Mouse (Mus musculus): ENCODE measurements around the gene Polr2f. TPM values are rescaled to one million over a fixed set of nuclear protein-coding genes. Genes with fewer than 3 reads are reported as not detected.

Gene Polr2f
- polyA plus RNA-seq, 1 experiment from 2014 or later: 267 TPM

DNA sequence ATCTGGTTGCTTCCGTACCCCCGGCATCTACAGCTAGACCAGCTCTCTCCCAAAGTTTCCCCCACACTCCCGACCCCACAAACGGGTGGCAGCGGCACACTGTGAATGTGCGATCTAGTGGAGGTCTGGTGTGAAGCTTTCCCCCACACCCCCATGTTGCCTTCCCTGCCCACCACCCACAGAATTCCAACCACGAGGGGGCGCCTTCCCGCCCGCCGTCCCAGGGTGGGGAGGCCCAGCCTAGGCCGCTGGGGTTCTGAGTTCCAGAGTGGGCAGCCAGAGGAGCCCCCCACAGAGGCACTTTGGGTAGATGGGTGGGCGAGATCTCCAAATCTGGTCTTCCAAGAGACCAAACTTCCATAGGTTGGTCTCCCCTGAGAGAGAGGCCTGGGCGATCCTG is 22.0 kb downstream of the Polr2f start:
- 40% methylated on average over 14 of the region's 14 CpGs for WGBS
- no peak for ATAC-seq (ENCODE audit: low read depth)
- no peak overlapping the region for H3K4me2 ChIP-seq (ENCODE audit: low read depth, low read length)
- no peak overlapping the region for H3K27ac ChIP-seq (ENCODE audit: low read length)
- H3K9ac ChIP-seq (ENCODE audit: low read length): no peak overlapping the region
- peaks cover 41% of the 10 kb centered on the region for H3K27me3 ChIP-seq (ENCODE audit: control insufficient read depth, insufficient read depth, low read depth, low read length)
- no peak overlapping the region for H3K4me3 ChIP-seq (ENCODE audit: low read length)
- H3K36me3 ChIP-seq (ENCODE audit: control insufficient read depth, insufficient read depth, low read length): no peaks in the 10 kb centered on the region
- H3K4me1 ChIP-seq (replicated peaks; ENCODE audit: control insufficient read depth, insufficient read depth, low read length): no peaks in the 10 kb centered on the region; the same call in 1 of the 2 replicates
- H3K9me3 ChIP-seq (ENCODE audit: control insufficient read depth, low read length): no peaks in the 10 kb centered on the region

DNA sequence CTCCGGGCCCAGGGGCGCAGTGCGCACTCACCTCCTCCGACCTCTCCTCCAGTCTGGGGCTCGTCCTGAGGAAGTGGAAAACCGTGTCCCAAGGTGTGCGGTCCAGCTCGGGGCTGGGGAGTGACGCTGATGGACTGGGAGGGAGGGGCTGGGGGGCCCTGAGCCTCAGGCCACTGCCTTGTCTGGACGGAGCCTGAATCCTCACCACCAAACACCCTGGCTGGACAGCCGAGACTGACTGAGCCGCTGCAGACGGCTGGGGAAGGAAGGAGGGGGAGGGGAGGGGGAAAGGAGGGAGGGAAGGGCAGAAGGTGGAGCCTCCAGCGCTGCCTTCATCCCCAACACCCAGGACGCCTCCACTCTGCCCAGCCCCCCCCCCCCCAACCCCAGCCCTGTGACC is 23.4 kb downstream of the Polr2f start:
- WGBS: 8% methylated on average over 14 of the region's 15 CpGs
- ATAC-seq (ENCODE audit: low read depth): no peak
- no peak overlapping the region for H3K9ac ChIP-seq (ENCODE audit: low read length)
- no peaks in the 10 kb centered on the region; the same call in 1 of the 2 replicates for H3K4me1 ChIP-seq (replicated peaks; ENCODE audit: control insufficient read depth, insufficient read depth, low read length)
- no peak overlapping the region for H3K27ac ChIP-seq (ENCODE audit: low read length)
- H3K4me3 ChIP-seq (ENCODE audit: low read length): no peak overlapping the region
- no peaks in the 10 kb centered on the region for H3K9me3 ChIP-seq (ENCODE audit: control insufficient read depth, low read length)
- H3K36me3 ChIP-seq (ENCODE audit: control insufficient read depth, insufficient read depth, low read length): no peaks in the 10 kb centered on the region
- no peak overlapping the region for H3K4me2 ChIP-seq (ENCODE audit: low read depth, low read length)
- peaks cover 41% of the 10 kb centered on the region for H3K27me3 ChIP-seq (ENCODE audit: control insufficient read depth, insufficient read depth, low read depth, low read length)

DNA sequence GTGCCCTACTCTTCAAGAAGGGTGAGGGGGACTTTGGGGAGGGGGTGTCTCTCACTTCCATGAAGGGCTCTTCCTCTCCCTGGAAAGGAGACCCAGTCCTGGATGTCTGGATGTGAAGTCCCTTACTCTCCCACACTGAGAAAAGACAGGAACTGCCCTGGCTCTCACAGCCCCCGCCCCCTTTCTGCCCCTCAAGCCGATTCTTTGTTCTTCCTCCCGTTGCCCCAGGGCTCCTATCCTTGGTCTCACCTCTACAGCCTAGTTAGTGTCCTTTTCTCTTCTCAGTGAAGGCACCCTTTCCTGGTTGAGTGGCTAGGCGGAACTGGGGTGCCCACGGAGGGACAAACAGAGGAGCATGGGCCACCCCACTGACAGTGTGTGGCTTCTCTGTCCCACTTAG is 24.3 kb downstream of the Polr2f start, which contains the start of gene Sox10:
TSS of gene Sox10 (minus strand) at position 101 of the 400 bp plus-strand sequence.
- no peaks in the 10 kb centered on the region for H3K9me3 ChIP-seq (ENCODE audit: control insufficient read depth, low read length)
- no peak for ATAC-seq (ENCODE audit: low read depth)
- no peak within 1 kb of the TSS for H3K4me3 ChIP-seq (ENCODE audit: low read length)
- H3K27me3 ChIP-seq (ENCODE audit: control insufficient read depth, insufficient read depth, low read depth, low read length): peaks cover 38% of the 10 kb centered on the region
- H3K9ac ChIP-seq (ENCODE audit: low read length): no peak within 1 kb of the TSS
- H3K27ac ChIP-seq (ENCODE audit: low read length): no peak within 1 kb of the TSS
- 54% methylated on average over 5 of the region's 5 CpGs for WGBS
- no peak within 1 kb of the TSS for H3K4me2 ChIP-seq (ENCODE audit: low read depth, low read length)
- H3K36me3 ChIP-seq (ENCODE audit: control insufficient read depth, insufficient read depth, low read length): no peaks in the 10 kb centered on the region
- H3K4me1 ChIP-seq (replicated peaks; ENCODE audit: control insufficient read depth, insufficient read depth, low read length): no peaks in the 10 kb centered on the region; the same call in 1 of the 2 replicates

DNA sequence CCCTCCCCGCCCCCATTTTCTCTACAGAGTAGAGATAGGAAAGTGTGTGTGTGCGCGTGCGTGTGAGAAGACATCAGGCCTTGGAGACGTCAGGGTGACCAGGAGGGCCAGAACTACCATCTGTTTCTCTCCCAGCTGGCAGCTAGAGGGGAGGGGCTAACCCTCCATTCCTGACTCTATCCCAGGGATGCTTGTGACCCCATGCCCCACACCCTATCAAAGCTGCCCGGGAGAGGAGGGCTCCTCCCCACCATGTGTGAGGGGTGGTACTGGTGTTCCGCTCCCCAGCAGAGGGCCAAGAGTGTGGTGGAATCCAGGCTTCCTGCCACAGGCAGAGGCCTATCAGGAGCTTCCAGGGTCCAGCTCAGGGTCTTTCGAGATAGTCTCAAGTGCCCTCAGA is 25.9 kb downstream of the Polr2f start:
- peaks cover 38% of the 10 kb centered on the region for H3K27me3 ChIP-seq (ENCODE audit: control insufficient read depth, insufficient read depth, low read depth, low read length)
- no peak overlapping the region for H3K4me3 ChIP-seq (ENCODE audit: low read length)
- no peaks in the 10 kb centered on the region for H3K9me3 ChIP-seq (ENCODE audit: control insufficient read depth, low read length)
- no peak for ATAC-seq (ENCODE audit: low read depth)
- H3K4me1 ChIP-seq (replicated peaks; ENCODE audit: control insufficient read depth, insufficient read depth, low read length): no peaks in the 10 kb centered on the region; the same call in 1 of the 2 replicates
- WGBS: 49% methylated on average over 8 of the region's 8 CpGs
- no peak overlapping the region for H3K9ac ChIP-seq (ENCODE audit: low read length)
- no peak overlapping the region for H3K27ac ChIP-seq (ENCODE audit: low read length)
- H3K36me3 ChIP-seq (ENCODE audit: control insufficient read depth, insufficient read depth, low read length): no peaks in the 10 kb centered on the region
- no peak overlapping the region for H3K4me2 ChIP-seq (ENCODE audit: low read depth, low read length)

DNA sequence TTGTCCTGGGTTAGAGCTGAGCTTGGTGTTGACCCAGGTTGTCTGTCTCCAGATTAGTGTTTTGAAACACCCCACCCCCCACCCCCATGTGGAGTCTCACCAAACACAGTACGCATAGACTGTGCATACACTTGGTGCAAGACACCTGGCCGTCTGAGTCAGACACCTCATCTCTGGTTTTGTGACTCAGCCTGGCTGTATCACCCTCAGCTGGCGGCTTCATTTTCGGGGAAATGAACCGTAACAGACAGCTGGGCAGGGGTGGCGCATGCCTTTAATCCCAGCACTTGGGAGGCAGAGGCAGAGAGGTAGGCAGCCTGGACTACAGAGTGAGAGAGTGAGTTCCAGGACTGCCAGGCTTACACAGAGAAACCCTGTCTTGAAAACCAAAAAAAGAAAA is 36.1 kb downstream of the Polr2f start:
- Histone ChIP-seq H3K9me3 (ENCODE audit: control insufficient read depth, low read length) (no peaks in the 10 kb centered on the region), H3K27me3 (ENCODE audit: control insufficient read depth, insufficient read depth, low read depth, low read length) (no peaks in the 10 kb centered on the region), H3K36me3 (ENCODE audit: control insufficient read depth, insufficient read depth, low read length) (no peaks in the 10 kb centered on the region), H3K4me1 (replicated peaks; ENCODE audit: control insufficient read depth, insufficient read depth, low read length) (no peaks in the 10 kb centered on the region), H3K27ac (ENCODE audit: low read length) (no peak overlapping the region), H3K4me3 (ENCODE audit: low read length) (no peak overlapping the region), H3K4me2 (ENCODE audit: low read depth, low read length) (no peak overlapping the region), H3K9ac (ENCODE audit: low read length) (no peak overlapping the region)
- 57% methylated on average over 6 of the region's 6 CpGs for whole genome bisulfite sequencing
- ATAC-seq (ENCODE audit: low read depth): no peak

DNA sequence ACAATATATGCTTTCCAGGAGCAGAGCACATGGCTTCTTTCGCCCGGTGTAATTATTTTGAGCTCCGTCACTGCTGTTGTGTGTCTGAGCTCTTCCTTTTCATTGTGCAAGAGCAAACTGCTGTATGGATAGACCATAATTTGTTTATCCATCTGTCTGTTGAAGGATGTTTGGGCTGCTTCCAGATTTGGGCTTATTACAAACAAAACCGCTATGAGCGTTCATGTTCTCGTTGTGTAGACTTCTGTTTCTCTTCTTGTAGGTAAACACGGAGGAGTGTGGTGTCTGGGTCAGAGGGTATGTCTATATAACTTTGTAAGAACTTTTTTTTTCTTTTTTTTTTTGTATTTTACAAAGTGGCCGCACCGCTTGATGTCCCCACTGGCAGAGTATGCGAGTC is 44.4 kb downstream of the Polr2f start:
- no peaks in the 10 kb centered on the region for H3K36me3 ChIP-seq (ENCODE audit: control insufficient read depth, insufficient read depth, low read length)
- H3K4me1 ChIP-seq (replicated peaks; ENCODE audit: control insufficient read depth, insufficient read depth, low read length): peaks cover 6% of the 10 kb centered on the region; the same call in 1 of the 2 replicates
- H3K9ac ChIP-seq (ENCODE audit: low read length): no peak overlapping the region
- H3K4me3 ChIP-seq (ENCODE audit: low read length): no peak overlapping the region
- no peaks in the 10 kb centered on the region for H3K27me3 ChIP-seq (ENCODE audit: control insufficient read depth, insufficient read depth, low read depth, low read length)
- WGBS: 33% methylated on average over 10 of the region's 10 CpGs
- H3K4me2 ChIP-seq (ENCODE audit: low read depth, low read length): no peak overlapping the region
- H3K27ac ChIP-seq (ENCODE audit: low read length): peak overlapping the region; percentile 38; the same call in 1 of the 2 replicates
- ATAC-seq (ENCODE audit: low read depth): peak; percentile 80
- H3K9me3 ChIP-seq (ENCODE audit: control insufficient read depth, low read length): no peaks in the 10 kb centered on the region

DNA sequence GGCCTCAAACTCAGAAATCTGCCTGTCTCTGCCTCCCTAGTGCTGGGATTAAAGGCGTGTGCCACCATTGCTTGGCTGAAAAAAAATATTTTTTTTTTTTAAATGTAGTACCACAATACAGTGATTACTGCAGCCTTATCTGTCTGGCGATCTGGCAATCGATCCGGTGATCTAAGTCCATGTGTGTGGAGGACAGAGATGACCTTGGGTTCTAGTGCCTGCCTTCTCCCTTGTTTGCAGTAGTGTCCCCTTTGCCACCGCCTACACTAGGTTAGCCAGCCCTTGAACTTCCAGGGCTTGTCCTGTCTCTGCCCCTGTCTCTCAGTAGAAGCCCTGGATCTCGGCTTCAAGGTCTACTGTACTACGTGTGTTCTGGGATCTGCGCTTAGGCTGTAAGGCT is 47.0 kb downstream of the Polr2f start:
- H3K36me3 ChIP-seq (ENCODE audit: control insufficient read depth, insufficient read depth, low read length): no peaks in the 10 kb centered on the region
- H3K27me3 ChIP-seq (ENCODE audit: control insufficient read depth, insufficient read depth, low read depth, low read length): no peaks in the 10 kb centered on the region
- no peak overlapping the region for H3K27ac ChIP-seq (ENCODE audit: low read length)
- H3K4me1 ChIP-seq (replicated peaks; ENCODE audit: control insufficient read depth, insufficient read depth, low read length): peaks cover 7% of the 10 kb centered on the region
- ATAC-seq (ENCODE audit: low read depth): no peak
- H3K4me3 ChIP-seq (ENCODE audit: low read length): no peak overlapping the region
- no peaks in the 10 kb centered on the region for H3K9me3 ChIP-seq (ENCODE audit: control insufficient read depth, low read length)
- H3K4me2 ChIP-seq (ENCODE audit: low read depth, low read length): no peak overlapping the region
- WGBS: 87% methylated on average over 8 of the region's 8 CpGs
- H3K9ac ChIP-seq (ENCODE audit: low read length): no peak overlapping the region

DNA sequence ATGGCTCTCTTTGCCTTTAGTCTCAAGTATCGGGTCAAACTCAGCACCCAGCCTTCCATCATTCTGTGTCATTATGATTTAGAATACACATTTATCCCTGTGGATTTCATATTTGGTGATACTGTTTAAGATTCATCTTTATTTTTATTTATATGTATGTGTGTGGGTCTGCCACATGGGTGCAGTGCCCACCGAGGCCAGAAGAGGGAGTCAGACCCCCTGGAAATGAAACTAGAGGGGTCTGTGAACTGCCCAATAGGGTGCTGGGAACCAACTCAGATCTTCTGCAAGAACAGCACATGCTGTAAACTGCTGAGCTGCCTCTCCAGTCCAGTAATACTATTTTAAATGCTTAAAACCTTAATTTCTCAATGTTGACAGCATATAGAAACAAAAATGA is 50.6 kb downstream of the Polr2f start:
- 97% methylated on average over 2 of the region's 2 CpGs for WGBS
- no peaks in the 10 kb centered on the region for H3K36me3 ChIP-seq (ENCODE audit: control insufficient read depth, insufficient read depth, low read length)

DNA sequence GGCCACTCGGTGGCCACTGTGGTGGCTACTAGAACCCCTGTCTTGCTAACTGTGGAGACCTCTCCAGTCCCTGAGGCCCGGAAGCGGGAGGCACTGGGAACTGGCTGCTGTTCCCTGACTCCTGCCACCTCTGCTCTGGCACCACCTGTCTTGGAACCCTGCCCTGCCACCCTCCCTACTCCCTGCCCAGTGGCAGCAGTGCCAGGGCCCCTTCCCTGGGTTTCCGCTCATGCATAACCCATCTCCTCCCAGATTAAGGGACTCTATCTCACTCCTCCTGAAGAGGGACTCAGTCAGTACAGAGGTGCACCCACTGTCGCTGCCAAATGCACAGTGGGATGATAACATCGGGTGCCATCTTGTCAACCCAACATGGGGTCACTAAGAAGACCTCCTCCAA is 51.6 kb downstream of the Polr2f start:
- Histone ChIP-seq H3K27me3 (ENCODE audit: control insufficient read depth, insufficient read depth, low read depth, low read length) (no peaks in the 10 kb centered on the region), H3K36me3 (ENCODE audit: control insufficient read depth, insufficient read depth, low read length) (no peaks in the 10 kb centered on the region), H3K4me1 (replicated peaks; ENCODE audit: control insufficient read depth, insufficient read depth, low read length) (peaks cover 10% of the 10 kb centered on the region), H3K9me3 (ENCODE audit: control insufficient read depth, low read length) (no peaks in the 10 kb centered on the region), H3K9ac (ENCODE audit: low read length) (no peak overlapping the region), H3K27ac (ENCODE audit: low read length) (no peak overlapping the region), H3K4me2 (ENCODE audit: low read depth, low read length) (no peak overlapping the region), H3K4me3 (ENCODE audit: low read length) (no peak overlapping the region)
- no peak for ATAC-seq (ENCODE audit: low read depth)
- 91% methylated on average over 6 of the region's 6 CpGs for WGBS

More for the DNA sequence above, 50.6 kb downstream of the Polr2f start:
- Histone ChIP-seq H3K4me1 (replicated peaks; ENCODE audit: control insufficient read depth, insufficient read depth, low read length) (peaks cover 10% of the 10 kb centered on the region), H3K27me3 (ENCODE audit: control insufficient read depth, insufficient read depth, low read depth, low read length) (no peaks in the 10 kb centered on the region), H3K27ac (ENCODE audit: low read length) (no peak overlapping the region), H3K4me3 (ENCODE audit: low read length) (no peak overlapping the region), H3K4me2 (ENCODE audit: low read depth, low read length) (no peak overlapping the region), H3K9ac (ENCODE audit: low read length) (no peak overlapping the region), H3K9me3 (ENCODE audit: control insufficient read depth, low read length) (no peaks in the 10 kb centered on the region)
- no peak for ATAC-seq (ENCODE audit: low read depth)

Measured in lung, embryonic 16.5 days (tissue).